Mouse (Mus musculus): ENCODE measurements around the gene Fanca. TPM values are rescaled to one million over a fixed set of nuclear protein-coding genes. Genes with fewer than 3 reads are reported as not detected.
A peak's percentile ranks its signal among the peaks of the same experiment; 100 is the strongest.
"Not testable (repeated sequence)": the region's sequence is repeated elsewhere in the genome, so short reads cannot be mapped to it uniquely, and the experiment has no call there.

Fanca gene
- total RNA-seq, 2 experiments from 2014 or later, result 7.7 to 10.6 TPM

DNA sequence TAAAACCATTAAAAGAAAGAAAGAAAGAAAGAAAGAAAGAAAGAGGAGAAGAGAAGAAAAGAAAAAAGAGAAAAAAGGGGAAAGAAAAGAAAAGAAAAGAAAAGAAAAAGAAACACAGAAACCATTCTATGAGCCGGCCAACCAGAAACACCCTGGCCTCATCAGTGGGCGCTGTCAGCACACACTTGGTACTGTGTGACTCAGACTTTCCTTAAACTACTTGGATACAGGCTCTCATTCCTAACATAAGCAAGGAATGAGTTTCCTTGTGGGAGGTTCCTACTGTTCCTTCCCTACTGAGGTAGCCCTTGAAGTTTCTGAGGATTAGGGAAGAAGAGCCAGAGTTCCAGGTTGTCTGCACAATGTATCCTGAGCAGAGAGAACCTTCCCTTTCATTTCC lies 12.9 kb upstream of the Fanca start:
- no peak for DNase-seq

DNA sequence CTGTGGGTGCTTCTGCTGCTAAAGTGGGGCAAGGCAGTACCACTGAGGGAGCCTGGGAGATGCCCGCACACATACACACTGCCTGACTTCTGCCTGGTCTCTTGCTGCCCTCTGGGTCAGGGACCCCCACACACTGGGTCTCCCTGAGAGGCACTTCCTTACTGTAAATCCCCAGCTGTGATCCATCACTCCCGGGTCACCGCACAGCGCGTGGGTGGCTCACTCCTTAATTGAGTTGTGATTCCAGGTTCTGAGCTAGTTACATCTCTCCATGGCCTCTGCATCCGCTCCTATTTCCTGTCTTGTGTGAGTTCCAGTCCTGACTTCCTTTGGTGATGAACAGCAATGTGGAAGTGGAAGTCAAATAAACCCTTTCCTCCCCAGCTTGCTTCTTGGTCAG lies 12.3 kb upstream of the Fanca start:
- no peak for DNase-seq

DNA sequence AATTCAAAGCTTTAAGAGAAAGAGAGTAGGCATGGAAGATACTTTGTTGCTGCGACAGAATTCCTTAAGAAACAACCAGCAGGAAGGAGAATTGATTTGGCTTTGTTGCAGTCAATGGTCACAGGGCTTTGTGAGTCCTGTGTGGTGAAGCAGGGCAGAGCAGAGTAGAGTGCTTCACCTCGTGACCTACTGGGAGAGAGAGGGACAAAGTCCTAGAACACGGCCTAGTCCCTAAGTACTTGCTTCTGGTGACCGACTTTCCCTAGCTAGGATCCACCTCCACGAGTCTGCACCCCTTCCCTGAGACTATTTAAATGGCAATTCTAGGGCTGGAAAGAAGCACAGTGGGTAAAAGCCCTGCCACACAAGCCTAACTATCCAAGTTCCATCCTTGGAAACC lies 11.6 kb upstream of the Fanca start:
- no peak for DNase-seq

DNA sequence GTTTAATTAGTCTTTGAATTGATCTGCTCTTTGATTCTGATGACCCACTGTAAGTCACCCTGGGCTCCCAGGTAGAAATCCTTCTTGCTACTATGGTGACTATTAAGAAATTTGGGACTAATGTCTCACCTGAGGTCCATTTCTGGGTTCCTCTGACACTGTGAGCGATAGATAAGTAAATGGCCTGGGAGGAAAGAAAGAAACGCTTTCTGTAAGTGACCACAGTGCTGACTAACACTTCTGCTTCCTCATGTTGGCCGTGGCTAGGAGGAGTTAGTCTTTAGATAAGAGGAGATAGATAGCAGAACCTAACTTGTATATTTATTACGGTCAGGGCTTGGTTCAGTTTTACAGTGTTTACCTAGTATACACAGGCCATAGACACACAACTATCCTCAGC lies 11.0 kb upstream of the Fanca start:
- no peak for DNase-seq

DNA sequence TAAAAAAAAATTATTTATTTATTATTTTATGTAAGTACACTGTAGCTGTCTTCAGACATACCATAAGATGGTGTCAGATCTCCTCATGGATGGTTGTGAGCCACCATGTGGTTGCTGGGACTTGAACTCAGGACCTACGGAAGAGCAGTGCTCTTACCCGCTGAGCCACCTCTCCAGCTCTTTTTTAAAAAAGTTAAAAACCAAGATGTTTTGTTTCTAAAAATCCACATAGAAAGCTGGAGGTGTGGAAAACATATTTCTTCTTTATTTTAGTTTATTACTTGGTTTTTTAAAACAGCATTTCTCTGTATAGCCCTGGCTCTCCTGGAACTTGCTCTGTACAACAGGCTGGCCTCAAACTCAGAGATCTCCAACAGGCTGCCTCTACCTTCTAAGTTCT lies 10.2 kb upstream of the Fanca start:
- DNase-seq, result no peak

DNA sequence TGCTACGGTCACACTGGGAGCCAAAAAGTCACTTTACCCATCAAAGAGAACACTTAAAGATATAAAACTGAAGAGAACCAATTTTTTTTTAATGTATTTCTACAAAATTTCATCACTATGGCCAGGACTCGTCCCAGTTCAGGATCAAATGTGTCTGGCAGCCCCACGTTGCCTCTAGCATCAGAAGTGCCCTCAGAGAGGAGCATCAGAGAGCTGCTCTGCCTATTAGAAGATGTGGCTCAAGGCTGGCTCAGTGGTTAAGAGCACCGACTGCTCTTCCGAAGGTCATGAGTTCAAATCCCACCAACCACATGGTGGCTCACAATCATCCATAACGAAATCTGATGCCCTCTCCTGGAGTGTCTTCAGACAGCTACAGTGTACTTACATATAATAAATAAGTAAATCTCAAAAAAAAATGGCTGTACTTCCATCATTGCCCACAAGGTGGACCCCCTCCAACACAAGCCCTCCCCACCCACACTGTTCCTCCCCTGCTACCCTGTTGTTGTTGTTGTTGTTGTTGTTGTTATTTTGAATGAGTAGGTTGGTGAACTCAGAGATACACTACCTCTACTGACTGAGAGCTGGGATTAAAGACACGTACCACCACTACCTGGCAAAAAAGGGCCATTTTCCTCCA lies 1.3 kb upstream of the Fanca start:
- DNase-seq, result peak; percentile 54

DNA sequence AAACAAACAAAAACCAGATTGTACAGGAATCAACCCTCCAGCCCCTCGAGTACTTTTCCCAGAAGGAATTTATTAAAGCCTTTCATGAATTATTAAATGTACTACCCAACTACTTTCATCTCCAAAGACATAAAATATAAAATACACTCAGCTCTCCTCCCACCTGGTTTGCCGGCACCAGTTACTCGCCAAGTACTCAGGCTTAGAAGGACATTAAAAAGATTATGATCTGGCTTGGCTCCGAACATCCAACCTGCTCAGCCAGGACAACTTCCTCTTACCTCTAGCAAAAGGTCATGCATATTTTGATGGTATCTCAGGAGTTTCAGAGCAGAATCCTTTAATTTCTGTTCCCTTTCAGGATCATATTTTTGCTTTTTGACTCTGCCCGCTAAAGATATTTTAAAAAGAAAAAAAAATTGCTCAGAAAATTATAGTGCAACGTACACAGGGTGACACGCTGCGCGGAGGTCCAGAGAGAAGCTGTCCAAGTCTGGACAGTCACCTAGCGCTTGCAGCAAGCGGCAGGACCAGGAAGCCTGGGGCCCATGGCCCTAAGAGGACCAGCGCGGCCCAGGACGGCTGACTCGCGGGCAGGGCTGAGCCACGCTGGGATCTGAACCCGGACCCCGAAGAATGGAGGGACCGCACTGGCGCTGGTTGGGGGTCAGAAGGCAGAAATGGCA lies 452 bp downstream of the Fanca start:
- DNase-seq, result no peak

DNA sequence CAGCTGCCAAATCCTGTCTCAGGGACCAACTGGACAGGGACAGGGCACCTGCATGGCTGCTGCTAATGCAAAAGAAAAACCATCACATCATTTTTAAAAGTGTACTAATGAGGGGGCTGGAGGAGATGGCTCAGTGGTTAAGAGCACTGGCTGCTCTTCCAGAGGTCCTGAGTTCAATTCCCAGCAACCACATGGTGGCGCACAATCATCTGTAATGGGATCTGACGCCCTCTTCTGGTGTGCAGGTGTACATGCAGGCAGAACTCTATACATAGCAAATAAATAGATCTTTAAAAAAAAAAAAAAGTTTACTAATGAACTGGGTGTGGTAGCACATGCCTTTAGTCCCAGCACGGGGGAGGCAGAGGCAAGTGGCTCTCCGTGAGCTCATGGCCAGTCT lies 9.6 kb downstream of the Fanca start:
- no peak for DNase-seq

DNA sequence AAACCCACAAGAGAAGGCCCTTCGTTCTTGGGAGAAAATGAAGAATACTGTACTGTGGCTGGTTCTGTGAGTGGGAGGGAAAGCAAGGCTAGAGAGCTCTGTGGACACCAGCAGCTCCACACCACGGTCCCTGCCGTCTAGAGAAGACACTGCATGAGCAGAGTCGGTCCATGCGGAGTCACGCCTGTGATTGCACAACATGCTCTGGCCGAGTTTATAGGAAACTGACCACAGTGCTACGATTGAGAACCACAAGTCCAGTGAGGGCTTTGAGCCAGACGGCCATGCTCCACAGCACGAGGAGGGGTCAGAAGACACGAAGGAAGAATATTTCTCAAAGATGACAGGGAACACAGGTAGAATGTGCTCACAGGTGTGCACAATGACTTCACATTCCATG lies 20.1 kb downstream of the Fanca start:
- no peak for DNase-seq

DNA sequence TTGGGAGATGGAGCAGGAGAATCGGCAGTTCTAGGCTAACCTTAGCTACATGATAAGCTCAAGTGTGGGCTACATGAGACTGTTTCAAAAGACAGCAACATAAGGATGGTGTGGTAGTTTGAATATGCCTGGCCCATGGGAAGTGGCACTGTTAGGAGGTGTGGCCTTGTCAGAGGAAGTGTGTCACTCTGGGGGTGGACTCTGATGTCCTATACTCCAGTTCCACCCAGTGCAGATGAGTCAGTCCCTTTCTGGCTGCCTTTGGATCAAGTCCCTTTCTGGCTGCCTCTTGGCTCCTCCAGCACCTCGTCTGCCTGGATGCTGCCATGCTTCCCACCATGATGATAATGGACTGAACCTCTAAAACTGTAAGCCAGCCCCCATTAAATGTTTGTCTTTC lies 25.6 kb downstream of the Fanca start:
- no peak for DNase-seq

DNA sequence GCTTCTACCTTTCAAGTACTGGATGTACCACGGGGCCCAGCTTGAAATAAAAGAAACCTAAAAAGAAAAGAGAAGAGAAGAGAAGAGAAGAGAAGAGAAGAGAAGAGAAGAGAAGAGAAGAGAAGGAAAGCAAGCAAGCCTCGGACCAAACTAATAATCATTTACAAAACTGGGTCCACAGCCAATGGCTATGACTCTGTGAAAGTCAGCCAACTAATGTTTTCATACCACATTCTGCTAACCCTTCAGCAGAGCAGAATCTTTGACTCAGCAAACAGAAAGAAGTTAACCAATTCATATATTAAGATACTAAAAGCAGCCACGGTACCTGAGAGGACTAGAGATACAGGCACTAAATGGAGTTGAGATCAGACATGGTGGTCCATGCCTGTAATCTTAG lies 26.1 kb downstream of the Fanca start:
- DNase-seq, result no peak

DNA sequence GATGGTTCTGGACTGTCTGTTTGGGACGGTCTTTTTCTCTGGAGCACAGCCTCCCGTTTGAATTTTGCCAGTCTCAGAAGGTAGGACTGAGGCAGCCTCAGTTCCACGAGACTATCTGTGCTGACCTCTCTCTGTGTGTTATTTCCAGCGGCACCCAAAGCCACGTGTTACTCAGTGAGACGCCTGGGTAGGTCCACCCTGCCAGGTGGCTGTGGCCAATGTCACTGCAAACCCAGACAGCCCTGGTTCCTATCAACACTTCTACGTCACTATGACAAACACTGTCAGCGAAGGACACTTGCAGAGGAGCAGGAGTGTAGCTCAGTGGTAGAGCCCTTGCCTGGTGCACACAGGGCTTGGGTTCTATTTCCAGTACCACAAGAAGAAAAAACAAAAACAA lies 26.7 kb downstream of the Fanca start:
- DNase-seq, result no peak

DNA sequence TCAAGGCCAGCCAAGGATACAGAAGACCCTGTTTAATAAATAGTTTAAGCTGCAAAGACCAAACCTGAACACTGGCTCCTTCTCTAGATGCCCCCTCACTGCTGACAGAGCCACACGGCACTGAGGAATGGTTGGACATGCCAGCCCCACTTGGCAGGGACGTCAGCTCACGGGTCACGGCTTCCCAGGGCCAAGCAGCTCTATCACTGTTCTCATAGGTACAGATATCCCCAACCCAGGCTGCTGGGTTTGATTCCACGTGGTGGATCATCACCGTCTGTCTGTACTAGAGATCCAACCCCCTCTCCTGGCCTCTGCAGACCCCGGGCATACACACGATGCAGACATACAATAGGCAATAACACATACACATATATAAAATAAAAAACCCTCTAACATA lies 27.7 kb downstream of the Fanca start:
- DNase-seq, result no peak

DNA sequence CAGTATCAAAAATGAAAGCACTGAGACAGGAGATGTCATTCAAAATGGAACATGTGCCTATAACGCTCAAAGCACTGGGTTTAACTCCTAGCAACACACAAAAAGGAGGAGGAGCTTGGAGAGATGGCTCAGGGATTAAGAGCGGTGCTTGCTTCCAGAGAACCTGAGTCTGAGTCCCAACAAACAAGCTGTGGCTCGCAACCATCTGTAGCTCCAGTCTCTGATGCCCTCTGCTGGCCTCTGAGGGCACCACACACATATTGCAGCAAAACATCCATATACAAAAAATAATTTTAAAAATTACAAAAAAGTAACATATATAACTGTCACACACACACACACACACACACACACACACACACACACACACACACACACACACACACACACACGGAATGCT lies 28.2 kb downstream of the Fanca start:
- peak; percentile 71 for DNase-seq

DNA sequence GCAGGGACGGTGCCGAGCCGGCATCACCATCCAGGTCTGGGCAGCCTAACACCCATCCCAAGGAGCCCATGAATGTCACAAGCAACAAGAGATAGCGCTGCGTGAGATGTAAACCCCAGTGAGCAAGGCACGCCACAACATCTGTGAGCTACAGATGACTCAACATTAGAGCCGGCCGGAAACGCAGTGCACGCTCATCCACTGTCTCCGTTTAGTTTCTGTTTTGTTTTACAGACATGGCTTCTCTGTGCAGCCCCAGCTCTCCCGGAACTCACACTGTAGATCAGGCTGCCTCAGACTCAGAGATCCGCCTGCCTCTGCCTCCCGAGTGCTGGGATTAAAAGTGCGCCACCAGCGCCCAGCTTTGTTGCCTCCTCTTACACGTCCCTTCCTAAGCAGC lies 31.0 kb downstream of the Fanca start:
- no peak for DNase-seq

DNA sequence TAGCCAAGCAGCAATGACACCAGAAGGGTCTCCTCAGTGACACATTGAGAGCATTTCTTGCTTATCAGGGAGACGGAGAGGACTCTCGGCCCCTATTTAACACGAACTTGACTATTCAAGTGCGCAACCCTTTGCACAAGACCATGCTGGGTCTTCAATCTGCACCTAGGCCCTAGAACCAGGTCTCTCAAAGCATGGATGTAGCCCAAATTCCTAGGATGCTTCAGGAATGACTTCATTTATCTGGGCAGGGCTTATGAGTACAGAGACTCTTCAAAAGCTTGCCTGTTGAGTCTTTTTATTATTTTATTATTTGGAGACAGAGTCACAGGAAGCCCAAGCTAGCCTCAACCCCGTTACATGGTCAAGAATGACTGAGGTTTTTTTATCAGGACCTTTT lies 33.9 kb downstream of the Fanca start:
- no peak for DNase-seq

DNA sequence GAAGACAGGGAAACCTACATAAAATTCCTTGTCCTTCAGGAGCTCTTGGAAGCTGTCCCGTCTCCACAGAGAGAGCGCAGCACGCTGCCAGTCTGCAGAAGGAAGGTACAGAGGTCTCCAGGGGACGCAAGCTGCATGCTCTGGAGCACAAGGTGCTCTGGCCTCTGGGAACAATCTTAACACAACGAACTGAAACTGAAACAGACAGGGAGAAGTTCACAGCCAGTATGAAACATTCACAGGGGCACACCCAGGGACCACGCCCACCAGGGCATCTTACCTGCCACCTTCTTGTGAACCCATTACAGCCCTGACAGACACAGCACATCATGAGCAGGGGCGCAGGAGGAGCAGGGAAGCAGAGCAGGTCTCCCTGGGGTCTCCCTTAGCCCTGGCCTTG lies 34.4 kb downstream of the Fanca start:
- DNase-seq, result no peak

DNA sequence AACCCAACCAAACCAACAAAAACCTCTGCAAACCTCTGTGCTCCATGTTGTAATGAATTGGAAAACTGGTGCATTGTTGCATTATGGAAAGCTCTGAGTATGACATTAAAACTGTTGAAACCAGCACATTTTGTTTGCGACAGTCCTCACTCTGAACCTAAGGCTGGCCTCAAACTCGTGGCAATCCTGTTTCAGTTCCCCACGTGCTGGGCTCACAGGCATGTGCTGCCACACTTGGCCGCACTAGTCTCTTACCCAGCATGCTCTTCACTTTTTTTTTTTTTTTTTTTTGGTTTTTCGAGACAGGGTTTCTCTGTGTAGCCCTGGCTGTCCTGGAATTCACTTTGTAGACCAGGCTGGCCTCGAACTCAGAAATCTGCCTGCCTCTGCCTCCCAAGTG lies 35.4 kb downstream of the Fanca start:
- not testable (repeated sequence) for DNase-seq

DNA sequence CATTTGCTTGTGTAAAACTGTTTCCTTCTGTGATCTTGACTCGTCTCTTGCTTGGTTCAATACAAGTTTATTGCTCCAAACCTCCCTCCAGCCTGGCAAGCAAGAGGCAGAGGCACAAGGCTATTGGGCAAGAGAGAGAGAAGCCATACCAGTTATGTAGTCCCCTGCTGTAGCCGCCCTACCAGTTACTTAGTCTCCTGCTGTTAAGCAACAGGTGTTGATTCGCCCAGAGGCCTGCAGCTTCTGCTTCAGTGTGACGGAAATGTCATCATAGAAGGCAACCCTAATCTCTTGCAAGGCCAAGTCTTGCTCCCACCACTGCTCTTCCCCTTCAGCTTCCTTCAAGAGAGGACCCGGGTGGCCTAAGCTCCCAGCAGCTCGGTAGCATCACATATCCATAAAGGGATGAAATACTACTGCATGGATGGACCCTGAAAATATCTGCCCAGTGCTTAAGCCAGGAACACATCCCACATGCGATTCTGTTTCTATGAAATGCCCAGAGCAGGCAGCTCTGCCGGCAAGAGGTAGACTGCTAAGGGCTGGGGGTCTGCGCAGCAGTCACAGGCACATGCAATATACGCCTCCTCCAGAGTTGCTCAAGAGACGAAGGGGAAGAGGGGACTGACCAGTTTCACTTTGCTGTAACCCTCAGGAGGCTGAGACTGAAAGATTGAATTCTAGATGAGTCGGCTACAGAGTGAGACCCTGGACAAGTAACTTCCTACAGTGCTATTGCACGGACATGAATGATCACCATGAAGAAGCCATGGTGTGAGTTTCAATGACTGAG lies 37.9 kb downstream of the Fanca start:
- no peak for DNase-seq

DNA sequence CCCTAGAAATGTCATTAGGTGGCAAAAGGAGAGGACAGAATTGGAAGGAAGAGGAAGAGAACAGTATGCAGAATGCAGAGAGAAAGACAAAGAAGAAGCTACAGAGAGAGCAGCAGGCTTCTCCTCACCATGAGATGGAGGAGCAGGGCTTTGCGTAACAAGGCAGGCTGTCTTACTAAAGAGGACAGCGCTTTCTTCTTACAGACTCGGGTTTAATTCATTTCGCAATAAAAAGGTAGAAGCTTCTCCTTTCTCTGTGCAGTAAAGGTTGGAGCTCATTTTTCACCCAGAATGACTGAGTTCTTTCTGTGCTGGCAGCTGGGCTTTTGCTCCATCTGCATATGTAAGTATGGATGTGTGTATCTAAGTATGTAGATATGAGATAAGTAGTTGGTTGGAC lies 38.5 kb downstream of the Fanca start:
- DNase-seq, result no peak

DNA sequence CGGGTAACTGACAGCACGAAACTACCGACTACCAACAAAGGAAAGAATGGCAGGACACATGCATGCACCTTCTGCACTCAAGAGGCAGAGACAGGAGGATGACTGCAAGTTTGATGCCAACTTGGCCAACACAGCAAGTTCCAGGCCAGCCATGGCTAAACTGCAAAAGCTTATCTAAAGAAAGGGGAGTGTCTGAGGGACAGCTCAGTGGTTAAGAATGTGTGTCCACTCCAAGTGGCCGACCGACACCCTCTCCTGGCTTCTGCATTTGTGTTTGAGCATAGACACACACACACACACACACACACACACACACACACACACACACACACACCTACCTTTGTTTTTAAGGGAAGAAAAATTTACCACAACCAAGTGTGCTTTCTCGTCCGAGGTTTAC lies 39.9 kb downstream of the Fanca start:
- no peak for DNase-seq

DNA sequence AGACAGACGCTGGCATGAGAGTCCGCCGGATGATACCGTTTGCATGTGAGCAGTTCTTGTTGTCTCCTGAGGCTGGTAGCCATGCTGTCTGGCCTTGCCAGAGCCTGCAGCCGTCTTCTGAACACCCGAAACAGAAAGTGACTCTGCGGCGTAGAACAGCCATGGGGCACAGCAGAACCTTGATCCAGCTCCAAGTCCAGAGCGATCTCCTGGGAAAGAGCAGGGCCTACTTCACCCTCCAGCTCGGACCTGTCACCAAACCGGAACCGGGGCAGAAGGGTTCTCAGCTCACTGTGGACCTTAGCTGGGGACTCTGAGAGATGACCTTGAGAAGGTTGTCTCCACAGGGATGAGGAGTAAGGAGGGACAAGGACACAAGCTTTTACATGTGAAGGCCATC lies 43.3 kb downstream of the Fanca start:
- DNase-seq, result no peak

DNA sequence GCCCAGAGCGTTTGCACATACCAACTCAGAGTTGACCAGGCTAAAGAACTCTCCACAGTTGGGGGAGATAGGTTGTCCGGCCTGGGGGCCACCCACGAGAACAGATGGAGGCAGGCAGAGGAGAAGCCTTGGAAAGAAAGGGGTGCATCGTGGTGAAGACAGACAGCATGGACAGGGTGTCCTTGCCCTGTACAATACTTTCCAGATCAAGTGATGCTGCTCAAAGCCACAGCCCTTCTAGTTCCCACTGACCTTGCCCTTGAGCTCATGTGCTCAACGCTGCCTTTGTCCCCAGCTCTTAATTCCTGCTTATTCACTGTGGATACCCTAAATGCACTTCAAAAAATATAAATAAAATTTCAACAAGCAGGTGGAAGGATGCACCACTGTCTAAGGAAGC lies 43.9 kb downstream of the Fanca start:
- no peak for DNase-seq

DNA sequence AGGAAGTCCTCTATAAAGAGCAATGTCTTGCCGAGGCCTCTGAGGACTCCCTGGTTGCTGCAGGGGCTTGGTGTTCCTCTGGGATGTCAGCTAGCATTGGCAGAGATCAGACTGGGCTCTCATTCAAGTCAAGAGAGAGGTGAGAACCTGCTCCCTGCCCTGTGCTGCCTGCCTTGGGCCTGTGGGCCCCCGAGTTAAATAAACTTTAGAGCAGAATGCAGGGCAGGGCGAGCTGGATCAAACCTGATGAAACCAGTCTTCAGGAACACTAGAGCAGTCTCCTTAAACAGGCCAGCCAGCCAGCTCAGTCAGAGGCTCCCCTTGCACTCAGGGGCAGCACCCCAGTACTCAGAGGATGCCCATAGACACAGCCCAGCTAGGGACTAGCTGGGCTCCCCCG lies 46.5 kb downstream of the Fanca start:
- DNase-seq, result no peak

Measured in adrenal gland, postnatal 10 days (tissue).